Mouse (Mus musculus) bone marrow, adult 2 months (tissue): ENCODE data around the gene Kifc5b.
"Not testable (repeated sequence)": the region's sequence is repeated elsewhere in the genome, so short reads cannot be mapped to it uniquely, and the experiment has no call there.

Experiments used
- CTCF ChIP-seq: fragments of 200-500 bp; IDR thresholded peaks from 2 replicates; pipeline ENCODE4 v1.5.1; 2011; ENCODE audit warnings: low read length, control low read depth; ENCODE audit not compliant: control insufficient read depth, insufficient read depth
- POLR2A ChIP-seq: fragments of 200-500 bp; IDR thresholded peaks from 2 replicates; pipeline ENCODE4 v1.6.1; 2011; ENCODE audit warnings: low read depth, mild to moderate bottlenecking, control low read depth, low read length, borderline replicate concordance; ENCODE audit not compliant: control insufficient read depth

- TF ChIP-seq POLR2A, CTCF: not testable (repeated sequence)
Measured at GRCm38 (mm10) chr17:26925414-26925813, 8.5 kb downstream of the Kifc5b start.
